Mouse (Mus musculus) spleen, adult 10 weeks (tissue): Measurements from ENCODE around the gene Cdk2ap1. TPM values are rescaled to one million over a fixed set of nuclear protein-coding genes. Genes with fewer than 3 reads are reported as not detected.

Experiments used
- polyA plus RNA-seq: library from polyadenylated mRNA; stranded (reverse); fragments of 350-450 nt; fragmentation: Illumina TruSeq; extraction: RNeasy Lipid Tissue Mini Kit (QIAGEN cat#74804); gene quantifications from one replicate; pipeline ENCODE4 v1.2.3, GENCODE M21; 2015; ENCODE audit warnings: low replicate concordance; ENCODE audit not compliant: insufficient read depth

Cdk2ap1 gene
- 121 TPM for polyA plus RNA-seq

DNA sequence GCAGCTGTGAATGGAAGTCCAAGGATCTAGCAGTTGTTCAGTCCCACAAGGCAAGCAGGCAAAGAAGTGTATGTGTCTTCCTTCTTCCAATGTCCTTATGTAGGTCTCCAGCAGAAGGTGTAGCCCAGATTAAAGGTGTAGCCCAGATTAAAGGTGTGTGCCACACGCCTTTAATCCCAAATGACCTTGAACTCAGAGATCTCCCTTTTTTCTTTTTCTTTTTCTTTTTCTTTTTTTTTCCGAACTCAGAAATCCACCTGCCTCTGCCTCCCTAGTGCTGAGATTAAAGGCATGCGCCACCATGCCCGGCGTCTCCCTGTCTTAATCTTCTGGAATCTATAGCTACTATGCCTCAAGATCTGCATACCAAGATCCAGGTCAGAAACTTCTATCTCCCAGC lies at the start of gene Cdk2ap1:
TSS of gene Cdk2ap1 (minus strand) at position 101 of the 400 bp plus-strand sequence.

GRCm38 (mm10) chr5:124327510-124328364 lies 35.1 kb downstream of the Cdk2ap1 start, which contains the start of the genes Mphosph9 and 2810006K23Rik:
Mphosph9 (minus strand) TSS chr5:124327972.
2810006K23Rik (plus strand) TSS chr5:124328089.

Other genes starting within 250 kb of the Cdk2ap1 start
- gene Arl6ip4, start 247.0 kb downstream of the Cdk2ap1 start, polyA plus RNA-seq, result 24.9 TPM
- 16.3 TPM for gene Pitpnm2, start 113.3 kb downstream of the Cdk2ap1 start, polyA plus RNA-seq
- 25.4 TPM for gene Mphosph9, start 35.1 kb downstream of the Cdk2ap1 start, polyA plus RNA-seq
- 15.1 TPM for gene 2810006K23Rik, start 35.0 kb downstream of the Cdk2ap1 start, polyA plus RNA-seq
- gene Sbno1, start 62.9 kb upstream of the Cdk2ap1 start, polyA plus RNA-seq, result 125 TPM
- gene Kmt5a, start 76.8 kb upstream of the Cdk2ap1 start, polyA plus RNA-seq, result 58.7 TPM
- 16.5 TPM for gene Rilpl2, start 115.3 kb upstream of the Cdk2ap1 start, polyA plus RNA-seq
- 8.1 TPM for gene Snrnp35, start 120.1 kb upstream of the Cdk2ap1 start, polyA plus RNA-seq
- 4.2 TPM for gene Rilpl1, start 168.3 kb upstream of the Cdk2ap1 start, polyA plus RNA-seq
- gene Tmed2, start 177.6 kb upstream of the Cdk2ap1 start, polyA plus RNA-seq, result 535 TPM
- 27.8 TPM for gene Ddx55, start 189.8 kb upstream of the Cdk2ap1 start, polyA plus RNA-seq
- gene Eif2b1, start 216.0 kb upstream of the Cdk2ap1 start, polyA plus RNA-seq, result 39.0 TPM
- 35.5 TPM for gene Gtf2h3, start 216.1 kb upstream of the Cdk2ap1 start, polyA plus RNA-seq